Mouse (Mus musculus) bone marrow, adult 2 months (tissue): ENCODE data around the gene Ifna15.

Experiments used
- CTCF ChIP-seq: fragments of 200-500 bp; IDR thresholded peaks from 2 replicates; pipeline ENCODE4 v1.5.1; 2011; ENCODE audit warnings: low read length, control low read depth; ENCODE audit not compliant: control insufficient read depth, insufficient read depth
- POLR2A ChIP-seq: fragments of 200-500 bp; IDR thresholded peaks from 2 replicates; pipeline ENCODE4 v1.6.1; 2011; ENCODE audit warnings: low read depth, mild to moderate bottlenecking, control low read depth, low read length, borderline replicate concordance; ENCODE audit not compliant: control insufficient read depth

- TF ChIP-seq CTCF (no peak), POLR2A (no peak)
Measured at GRCm38 (mm10) chr4:88530892-88531291, 27.2 kb downstream of the Ifna15 start.
